Mouse (Mus musculus): ENCODE data around the gene Krtap4-2. TPM values are rescaled to one million over a fixed set of nuclear protein-coding genes. Genes with fewer than 3 reads are reported as not detected.
"Not testable (repeated sequence)": the region's sequence is repeated elsewhere in the genome, so short reads cannot be mapped to it uniquely, and the experiment has no call there.

Krtap4-2 gene
- polyA plus RNA-seq, 1 experiment from 2014 or later: not detected

DNA sequence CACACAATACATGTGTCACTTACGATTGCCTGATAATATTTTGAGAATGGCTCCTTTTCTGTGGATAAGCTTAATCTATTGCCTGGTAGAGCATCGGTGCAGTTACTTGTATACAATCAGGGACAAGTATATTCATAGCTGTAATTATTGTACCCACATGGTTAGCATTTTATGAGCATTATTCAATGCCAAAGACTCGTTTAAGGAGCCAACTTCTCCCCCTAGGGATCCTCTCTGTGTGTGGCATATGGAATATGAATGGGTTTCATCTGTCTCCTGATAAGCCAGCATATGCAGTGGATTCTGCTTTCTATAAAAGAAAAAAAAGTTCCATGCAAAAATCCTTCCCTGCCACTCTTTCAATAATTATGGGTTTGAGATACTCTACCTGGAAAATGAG is 9.5 kb upstream of the Krtap4-2 start:
- no peaks in the 10 kb centered on the region for H3K27me3 ChIP-seq (replicated peaks; ENCODE audit: control insufficient read depth, insufficient read depth, low read length)
- H3K9ac ChIP-seq (ENCODE audit: low read depth, low read length): no peak overlapping the region
- no peaks in the 10 kb centered on the region for H3K4me1 ChIP-seq (ENCODE audit: control insufficient read depth, insufficient read depth, low read length)
- no peak overlapping the region for H3K27ac ChIP-seq (replicated peaks; ENCODE audit: low read depth, low read length)
- WGBS: 60% methylated on average over 3 of the region's 3 CpGs
- no peak for ATAC-seq (ENCODE audit: low read depth)
- no peaks in the 10 kb centered on the region for H3K36me3 ChIP-seq (ENCODE audit: control insufficient read depth, insufficient read depth, low read length)
- DNase-seq (ENCODE audit: low spot score): no peak
- H3K4me3 ChIP-seq (ENCODE audit: low read depth, low read length): no peak overlapping the region
- no peaks in the 10 kb centered on the region for H3K9me3 ChIP-seq (ENCODE audit: control insufficient read depth, low read length)
- H3K4me2 ChIP-seq (ENCODE audit: low read depth, low read length): no peak overlapping the region

DNA sequence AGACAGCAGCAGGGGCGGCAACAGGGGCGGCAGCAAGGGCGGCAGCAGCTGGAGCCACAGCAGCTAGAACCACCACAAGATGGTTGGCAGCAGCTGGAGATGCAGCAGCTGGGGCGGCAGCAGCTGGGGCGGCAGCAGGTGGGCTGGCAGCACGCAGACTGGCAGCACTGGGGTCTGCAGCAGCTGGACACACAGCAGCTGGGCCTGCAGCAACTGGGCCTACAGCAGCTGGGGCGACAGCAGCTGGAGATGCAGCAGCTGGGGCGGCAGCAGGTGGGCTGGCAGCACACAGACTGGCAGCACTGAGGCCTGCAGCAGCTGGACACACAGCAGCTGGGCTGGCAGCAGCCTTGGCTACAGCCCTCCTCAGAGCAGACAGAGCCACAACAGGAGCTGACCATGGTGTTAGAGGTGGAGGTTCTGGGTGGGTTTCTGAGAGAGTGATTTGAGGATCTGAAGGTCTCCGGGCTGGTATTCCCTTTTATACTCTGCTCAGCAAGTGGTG is 8.8 kb upstream of the Krtap4-2 start, which contains the start of gene Krtap4-7:
TSS of gene Krtap4-7 (minus strand) at position 455 of the 505 bp plus-strand sequence.
- not testable (repeated sequence) for H3K36me3 ChIP-seq (ENCODE audit: control insufficient read depth, insufficient read depth, low read length); ATAC-seq (ENCODE audit: low read depth); H3K27ac ChIP-seq (replicated peaks; ENCODE audit: low read depth, low read length); H3K4me2 ChIP-seq (ENCODE audit: low read depth, low read length); H3K27me3 ChIP-seq (replicated peaks; ENCODE audit: control insufficient read depth, insufficient read depth, low read length); DNase-seq (ENCODE audit: low spot score); H3K4me3 ChIP-seq (ENCODE audit: low read depth, low read length); H3K4me1 ChIP-seq (ENCODE audit: control insufficient read depth, insufficient read depth, low read length); H3K9ac ChIP-seq (ENCODE audit: low read depth, low read length); H3K9me3 ChIP-seq (ENCODE audit: control insufficient read depth, low read length)
- WGBS: 82% methylated on average over 9 of the region's 9 CpGs

DNA sequence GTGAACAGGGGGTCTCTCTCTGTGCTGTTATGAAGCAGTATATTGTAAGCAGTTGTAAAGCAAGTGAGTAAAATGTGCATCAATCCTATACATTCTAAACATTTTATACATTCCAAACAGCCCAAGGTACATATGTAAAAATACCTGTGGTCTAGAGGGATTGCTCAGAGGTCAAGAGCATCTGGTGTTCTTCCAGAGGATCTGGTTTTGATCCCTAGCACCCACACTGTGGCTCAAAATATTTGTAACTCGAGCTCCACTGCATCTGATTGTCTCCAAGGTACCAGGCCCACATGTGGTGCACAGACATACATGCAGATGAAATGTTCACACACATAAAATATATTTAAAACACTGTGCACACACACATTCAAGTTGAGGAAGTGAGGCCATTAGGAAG is 6.0 kb upstream of the Krtap4-2 start:
- Histone ChIP-seq H3K4me2 (ENCODE audit: low read depth, low read length) (no peak overlapping the region), H3K27ac (replicated peaks; ENCODE audit: low read depth, low read length) (no peak overlapping the region), H3K36me3 (ENCODE audit: control insufficient read depth, insufficient read depth, low read length) (no peaks in the 10 kb centered on the region), H3K9ac (ENCODE audit: low read depth, low read length) (no peak overlapping the region), H3K27me3 (replicated peaks; ENCODE audit: control insufficient read depth, insufficient read depth, low read length) (no peaks in the 10 kb centered on the region), H3K4me3 (ENCODE audit: low read depth, low read length) (no peak overlapping the region), H3K4me1 (ENCODE audit: control insufficient read depth, insufficient read depth, low read length) (no peaks in the 10 kb centered on the region), H3K9me3 (ENCODE audit: control insufficient read depth, low read length) (no peaks in the 10 kb centered on the region)
- DNase-seq (ENCODE audit: low spot score) (peak; percentile 19), ATAC-seq (ENCODE audit: low read depth) (no peak)
- WGBS: 20% methylated on average over 1 of the region's 1 CpGs

DNA sequence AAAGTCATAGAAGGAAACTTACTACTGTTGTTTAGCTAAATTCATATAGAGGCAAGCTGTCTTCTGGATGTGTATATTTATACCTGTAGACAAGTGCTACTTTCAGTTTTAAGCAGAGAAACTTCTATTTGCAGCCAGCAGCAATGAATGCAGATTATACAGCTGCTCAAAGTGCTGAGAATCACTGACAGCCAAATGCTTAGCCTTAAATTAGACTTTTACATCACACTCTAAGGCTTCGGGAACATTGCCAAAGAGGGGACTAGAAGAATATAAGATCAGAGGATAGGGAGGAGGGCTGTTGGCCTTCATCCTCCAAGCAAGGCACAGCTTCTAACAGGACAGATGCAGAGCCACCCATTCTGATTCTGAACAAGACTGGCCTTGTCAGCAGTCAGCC is 2.2 kb upstream of the Krtap4-2 start:
- Histone ChIP-seq H3K9me3 (ENCODE audit: control insufficient read depth, low read length) (no peaks in the 10 kb centered on the region), H3K27me3 (replicated peaks; ENCODE audit: control insufficient read depth, insufficient read depth, low read length) (no peaks in the 10 kb centered on the region; the same call in 1 of the 2 replicates), H3K4me1 (ENCODE audit: control insufficient read depth, insufficient read depth, low read length) (no peaks in the 10 kb centered on the region), H3K9ac (ENCODE audit: low read depth, low read length) (no peak overlapping the region), H3K36me3 (ENCODE audit: control insufficient read depth, insufficient read depth, low read length) (no peaks in the 10 kb centered on the region), H3K4me3 (ENCODE audit: low read depth, low read length) (no peak overlapping the region), H3K27ac (replicated peaks; ENCODE audit: low read depth, low read length) (no peak overlapping the region), H3K4me2 (ENCODE audit: low read depth, low read length) (no peak overlapping the region)
- peak; percentile 71 for DNase-seq (ENCODE audit: low spot score)
- ATAC-seq (ENCODE audit: low read depth): no peak
- 57% methylated on average over 1 of the region's 1 CpGs for WGBS

DNA sequence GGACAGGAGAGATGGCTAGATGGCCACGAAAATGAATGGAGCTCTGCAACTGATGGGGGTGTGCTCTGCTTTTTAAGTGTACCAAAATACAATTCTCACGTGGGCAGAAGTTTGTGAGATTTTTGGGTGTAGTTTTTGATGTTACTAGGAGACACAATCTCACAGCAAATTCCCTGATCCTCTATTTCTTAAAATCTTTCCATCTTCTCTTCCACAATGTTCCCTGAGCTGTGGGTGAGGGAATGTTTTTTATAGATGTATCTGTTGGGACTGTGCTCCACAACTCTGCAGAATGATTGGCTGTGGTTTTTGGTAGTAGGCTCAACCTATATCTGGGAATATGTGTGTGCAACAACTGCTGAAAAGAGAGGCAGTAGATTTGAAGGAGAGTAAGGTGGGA is 1.6 kb downstream of the Krtap4-2 start:
- H3K27ac ChIP-seq (replicated peaks; ENCODE audit: low read depth, low read length): no peak overlapping the region
- DNase-seq (ENCODE audit: low spot score) (no peak), ATAC-seq (ENCODE audit: low read depth) (no peak)
- H3K4me3 ChIP-seq (ENCODE audit: low read depth, low read length): no peak overlapping the region
- no peaks in the 10 kb centered on the region for H3K9me3 ChIP-seq (ENCODE audit: control insufficient read depth, low read length)
- 63% methylated on average over 2 of the region's 2 CpGs for WGBS
- H3K4me2 ChIP-seq (ENCODE audit: low read depth, low read length): no peak overlapping the region
- H3K9ac ChIP-seq (ENCODE audit: low read depth, low read length): no peak overlapping the region
- no peaks in the 10 kb centered on the region for H3K4me1 ChIP-seq (ENCODE audit: control insufficient read depth, insufficient read depth, low read length)
- H3K36me3 ChIP-seq (ENCODE audit: control insufficient read depth, insufficient read depth, low read length): no peaks in the 10 kb centered on the region
- no peaks in the 10 kb centered on the region; the same call in 1 of the 2 replicates for H3K27me3 ChIP-seq (replicated peaks; ENCODE audit: control insufficient read depth, insufficient read depth, low read length)

DNA sequence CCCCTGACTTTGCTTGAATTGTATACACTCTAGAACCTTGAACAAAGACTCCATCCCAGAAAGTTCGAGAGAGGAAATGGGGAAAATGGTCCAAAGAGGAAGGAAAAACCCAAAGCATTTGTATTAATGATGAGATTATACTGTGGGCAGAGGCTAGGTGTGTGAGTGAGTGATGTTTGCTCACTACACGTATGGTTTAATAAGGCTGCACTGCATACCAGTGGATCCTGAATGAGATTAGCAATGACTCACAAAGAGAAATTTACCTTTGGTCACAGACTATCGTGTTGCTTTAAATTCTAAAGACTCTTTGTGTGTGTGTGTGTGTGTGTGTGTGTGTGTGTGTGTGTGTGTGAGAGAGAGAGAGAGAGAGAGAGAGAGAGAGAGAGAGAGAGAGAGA is 4.0 kb downstream of the Krtap4-2 start:
- 71% methylated on average over 3 of the region's 3 CpGs for WGBS
- ATAC-seq (ENCODE audit: low read depth): no peak
- Histone ChIP-seq H3K4me2 (ENCODE audit: low read depth, low read length) (no peak overlapping the region), H3K4me3 (ENCODE audit: low read depth, low read length) (no peak overlapping the region), H3K27ac (replicated peaks; ENCODE audit: low read depth, low read length) (no peak overlapping the region), H3K36me3 (ENCODE audit: control insufficient read depth, insufficient read depth, low read length) (no peaks in the 10 kb centered on the region), H3K27me3 (replicated peaks; ENCODE audit: control insufficient read depth, insufficient read depth, low read length) (no peaks in the 10 kb centered on the region; the same call in 1 of the 2 replicates), H3K9me3 (ENCODE audit: control insufficient read depth, low read length) (no peaks in the 10 kb centered on the region), H3K9ac (ENCODE audit: low read depth, low read length) (no peak overlapping the region), H3K4me1 (ENCODE audit: control insufficient read depth, insufficient read depth, low read length) (no peaks in the 10 kb centered on the region)
- DNase-seq (ENCODE audit: low spot score): no peak

DNA sequence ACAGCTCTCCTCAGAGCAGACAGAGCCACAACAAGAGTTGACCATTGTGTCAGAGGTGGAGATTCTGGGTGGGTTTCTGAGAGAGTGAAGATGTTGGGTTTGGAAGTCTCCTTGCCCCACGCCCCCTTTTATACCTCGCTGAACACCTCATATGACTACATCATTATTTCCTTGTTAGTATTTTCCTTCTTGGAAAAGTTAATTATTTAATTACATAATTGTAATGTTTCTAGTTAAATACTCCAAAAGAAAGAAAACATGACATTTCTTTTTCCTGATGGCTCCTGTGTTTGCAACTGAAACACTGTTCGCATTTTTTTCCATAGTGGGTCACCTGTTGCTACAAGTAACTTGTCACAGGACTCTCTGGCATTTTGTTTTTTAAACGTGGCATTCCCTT is 6.7 kb downstream of the Krtap4-2 start, which contains the start of gene Krtap4-1:
TSS of gene Krtap4-1 (minus strand) at position 101 of the 400 bp plus-strand sequence.
- WGBS: 67% methylated on average over 4 of the region's 4 CpGs
- ATAC-seq (ENCODE audit: low read depth) (no peak), DNase-seq (ENCODE audit: low spot score) (no peak)
- H3K4me2 ChIP-seq (ENCODE audit: low read depth, low read length): no peak within 1 kb of the TSS
- no peaks in the 10 kb centered on the region for H3K4me1 ChIP-seq (ENCODE audit: control insufficient read depth, insufficient read depth, low read length)
- no peak within 1 kb of the TSS for H3K9ac ChIP-seq (ENCODE audit: low read depth, low read length)
- no peak within 1 kb of the TSS for H3K4me3 ChIP-seq (ENCODE audit: low read depth, low read length)
- no peaks in the 10 kb centered on the region for H3K36me3 ChIP-seq (ENCODE audit: control insufficient read depth, insufficient read depth, low read length)
- H3K27ac ChIP-seq (replicated peaks; ENCODE audit: low read depth, low read length): no peak within 1 kb of the TSS
- no peaks in the 10 kb centered on the region for H3K9me3 ChIP-seq (ENCODE audit: control insufficient read depth, low read length)
- no peaks in the 10 kb centered on the region for H3K27me3 ChIP-seq (replicated peaks; ENCODE audit: control insufficient read depth, insufficient read depth, low read length)

DNA sequence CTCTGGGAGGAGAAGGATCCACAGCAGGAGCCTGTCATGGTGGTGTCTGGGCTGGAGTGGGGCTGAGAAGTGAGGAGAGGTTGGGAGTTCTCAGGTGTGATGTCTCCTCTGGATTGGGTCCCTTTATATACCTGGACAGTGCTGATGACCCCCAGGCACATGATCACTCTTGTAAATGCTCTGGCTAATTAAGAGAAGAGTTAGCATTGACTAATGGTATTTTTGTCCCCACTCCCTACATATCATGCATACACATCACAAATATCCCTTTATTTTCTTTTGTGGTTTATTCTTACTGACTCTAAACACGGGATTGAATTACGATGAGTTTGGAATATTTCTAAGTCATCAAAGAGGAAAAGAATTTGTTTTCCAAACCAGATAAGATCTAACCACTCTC is 14.5 kb downstream of the Krtap4-2 start, which contains the start of gene Gm11562:
TSS of gene Gm11562 (minus strand) at position 101 of the 400 bp plus-strand sequence.
- H3K4me1 ChIP-seq (ENCODE audit: control insufficient read depth, insufficient read depth, low read length): no peaks in the 10 kb centered on the region
- ATAC-seq (ENCODE audit: low read depth): no peak
- 72% methylated on average over 2 of the region's 2 CpGs for whole genome bisulfite sequencing

DNA sequence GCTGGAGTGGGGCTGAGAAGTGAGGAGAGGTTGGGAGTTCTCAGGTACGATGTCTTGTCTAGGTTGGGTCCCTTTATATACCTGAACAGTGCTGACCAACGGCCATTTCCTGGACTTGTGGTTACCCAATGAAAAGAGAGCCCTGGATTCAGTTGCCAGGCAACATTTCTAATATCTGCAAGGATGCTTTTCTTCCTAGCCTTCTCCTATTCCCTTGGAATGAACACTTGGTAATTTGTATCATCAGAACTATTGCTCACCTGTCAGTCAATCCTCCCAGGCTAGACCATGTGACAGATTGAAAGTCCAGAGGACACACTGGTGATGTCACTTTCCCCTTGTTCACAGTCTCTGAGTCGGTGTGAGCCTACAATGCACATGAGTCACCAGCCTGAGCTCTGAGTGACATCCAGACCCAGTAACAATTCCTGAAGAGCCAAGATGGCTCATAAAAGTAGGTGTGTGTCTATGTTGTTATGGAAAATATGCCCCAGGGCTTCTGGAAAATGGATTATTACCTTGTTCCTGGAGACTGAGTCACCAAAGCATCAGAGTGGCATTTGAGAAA is 20.0 kb downstream of the Krtap4-2 start, which contains the start of gene Krtap2-4:
TSS of gene Krtap2-4 (minus strand) at position 51 of the 568 bp plus-strand sequence.
- H3K4me2 ChIP-seq (ENCODE audit: low read depth, low read length): no peak within 1 kb of the TSS
- H3K9ac ChIP-seq (ENCODE audit: low read depth, low read length): no peak within 1 kb of the TSS
- H3K27ac ChIP-seq (replicated peaks; ENCODE audit: low read depth, low read length): no peak within 1 kb of the TSS
- no peaks in the 10 kb centered on the region for H3K27me3 ChIP-seq (replicated peaks; ENCODE audit: control insufficient read depth, insufficient read depth, low read length)
- H3K9me3 ChIP-seq (ENCODE audit: control insufficient read depth, low read length): no peaks in the 10 kb centered on the region
- no peaks in the 10 kb centered on the region for H3K4me1 ChIP-seq (ENCODE audit: control insufficient read depth, insufficient read depth, low read length)
- DNase-seq (ENCODE audit: low spot score) (no peak), ATAC-seq (ENCODE audit: low read depth) (no peak)
- WGBS: 71% methylated on average over 3 of the region's 3 CpGs
- no peak within 1 kb of the TSS for H3K4me3 ChIP-seq (ENCODE audit: low read depth, low read length)
- no peaks in the 10 kb centered on the region for H3K36me3 ChIP-seq (ENCODE audit: control insufficient read depth, insufficient read depth, low read length)

More for the DNA sequence above, 14.5 kb downstream of the Krtap4-2 start, which contains the start of gene Gm11562:
- Histone ChIP-seq H3K9me3 (ENCODE audit: control insufficient read depth, low read length) (no peaks in the 10 kb centered on the region), H3K4me3 (ENCODE audit: low read depth, low read length) (no peak within 1 kb of the TSS), H3K27me3 (replicated peaks; ENCODE audit: control insufficient read depth, insufficient read depth, low read length) (no peaks in the 10 kb centered on the region), H3K27ac (replicated peaks; ENCODE audit: low read depth, low read length) (no peak within 1 kb of the TSS), H3K36me3 (ENCODE audit: control insufficient read depth, insufficient read depth, low read length) (no peaks in the 10 kb centered on the region), H3K4me2 (ENCODE audit: low read depth, low read length) (no peak within 1 kb of the TSS), H3K9ac (ENCODE audit: low read depth, low read length) (no peak within 1 kb of the TSS)
- DNase-seq (ENCODE audit: low spot score): no peak

Measured in embryonic facial prominence, embryonic 14.5 days (tissue).